Mouse (Mus musculus) lung, postnatal 25 days (tissue): ENCODE results near the gene Cdrt4.

ENCODE experiments used
- DNase-seq: peaks from one replicate; pipeline ENCODE4 v3.0.0; 2022; ENCODE audit warnings: low spot score

The Cdrt4 gene

DNA sequence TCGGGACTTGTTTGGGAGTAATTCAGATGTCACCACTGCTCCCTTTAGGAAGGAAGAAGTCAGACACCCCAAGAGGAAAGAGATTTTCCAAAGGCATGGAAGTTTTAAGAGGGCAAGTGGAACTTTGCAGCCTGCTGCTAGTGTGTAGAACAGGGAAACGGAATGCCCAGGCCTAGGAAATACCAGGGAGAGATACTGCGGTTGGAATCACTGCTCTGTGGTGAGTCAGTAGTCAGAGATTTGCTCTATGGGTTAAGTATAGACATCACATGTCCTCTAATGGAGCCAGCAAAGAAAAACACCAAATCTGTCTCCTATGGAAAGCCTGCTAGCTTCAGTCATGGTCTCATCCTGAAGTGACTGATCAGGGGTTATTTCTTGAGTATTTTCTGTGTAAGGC is 10.8 kb upstream of the Cdrt4 start:
- DNase-seq: no peak

- no peak for DNase-seq
Measured at GRCm38 (mm10) chr11:62943538-62943937, 7.5 kb upstream of the Cdrt4 start.

- no peak for DNase-seq
Measured at GRCm38 (mm10) chr11:62945514-62945913, 5.5 kb upstream of the Cdrt4 start.

DNA sequence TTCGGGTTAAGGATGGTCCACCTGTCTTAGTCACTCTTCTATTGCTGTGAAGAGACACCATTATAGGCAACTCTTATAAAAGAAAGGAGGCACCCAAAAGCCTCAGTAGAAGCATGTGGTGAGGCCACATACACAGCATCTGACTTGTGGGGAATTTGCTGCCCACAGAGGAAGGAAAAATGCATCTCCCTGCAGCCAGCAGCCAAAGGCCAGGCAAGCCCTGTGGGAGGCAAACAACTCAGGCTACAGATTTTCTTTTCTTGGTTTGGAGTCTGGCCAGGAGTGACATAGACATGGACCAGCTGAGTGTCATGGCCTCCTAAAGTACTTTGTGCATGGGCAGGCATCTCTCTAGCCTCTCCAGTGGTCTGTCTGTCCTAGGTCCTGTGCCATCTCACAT is 1.4 kb upstream of the Cdrt4 start:
- no peak for DNase-seq

DNA sequence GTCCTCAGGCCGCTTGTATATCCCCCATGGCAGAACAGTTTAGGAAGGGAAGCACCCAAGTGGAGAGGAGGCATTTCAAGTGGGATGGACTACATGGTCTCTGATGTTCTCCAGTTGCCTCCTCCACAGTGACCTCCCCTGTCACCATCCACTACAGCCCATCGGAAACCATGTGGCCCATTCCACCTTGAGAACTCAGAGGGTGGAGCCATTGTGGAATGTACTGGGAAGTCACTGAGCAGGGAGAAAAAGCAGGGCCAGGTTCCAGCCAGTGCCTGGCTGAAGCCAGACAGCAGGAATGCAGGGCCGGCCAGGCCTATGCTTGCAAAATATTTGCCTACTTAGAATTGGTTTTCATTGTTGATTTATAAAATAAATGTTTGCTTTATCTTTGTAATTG is 3.8 kb downstream of the Cdrt4 start:
- DNase-seq: peak; percentile 75

DNA sequence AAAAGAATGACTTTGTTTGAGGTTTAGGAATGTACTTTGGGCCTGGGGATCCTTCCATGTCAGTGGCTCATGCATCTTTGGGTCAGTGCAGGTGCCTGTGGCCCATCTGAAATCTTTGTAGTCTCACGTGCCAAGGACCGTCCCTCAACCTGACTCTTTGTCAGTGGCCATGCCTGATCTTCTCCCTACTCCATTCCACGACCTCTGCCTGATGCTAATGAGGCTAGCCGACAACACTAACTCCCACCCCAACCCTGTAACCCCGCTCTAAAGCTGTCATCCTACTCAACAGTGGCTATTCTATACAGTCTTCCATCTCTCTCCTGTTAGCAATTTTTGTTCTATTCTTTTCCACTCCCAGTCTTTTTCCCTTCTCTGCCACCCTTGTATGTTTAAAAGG is 4.2 kb downstream of the Cdrt4 start:
- DNase-seq: no peak

GRCm38 (mm10) chr11:62955776-62956175 is 4.8 kb downstream of the Cdrt4 start:
- DNase-seq: no peak

- no peak for DNase-seq
Measured at GRCm38 (mm10) chr11:62957626-62958180, 6.7 kb downstream of the Cdrt4 start.

GRCm38 (mm10) chr11:62963292-62963691 is 12.3 kb downstream of the Cdrt4 start:
- no peak for DNase-seq

- no peak for DNase-seq
Measured at GRCm38 (mm10) chr11:62966424-62966764, 15.4 kb downstream of the Cdrt4 start.

GRCm38 (mm10) chr11:62966765-62967633 is 16.0 kb downstream of the Cdrt4 start:
- DNase-seq: no peak

DNA sequence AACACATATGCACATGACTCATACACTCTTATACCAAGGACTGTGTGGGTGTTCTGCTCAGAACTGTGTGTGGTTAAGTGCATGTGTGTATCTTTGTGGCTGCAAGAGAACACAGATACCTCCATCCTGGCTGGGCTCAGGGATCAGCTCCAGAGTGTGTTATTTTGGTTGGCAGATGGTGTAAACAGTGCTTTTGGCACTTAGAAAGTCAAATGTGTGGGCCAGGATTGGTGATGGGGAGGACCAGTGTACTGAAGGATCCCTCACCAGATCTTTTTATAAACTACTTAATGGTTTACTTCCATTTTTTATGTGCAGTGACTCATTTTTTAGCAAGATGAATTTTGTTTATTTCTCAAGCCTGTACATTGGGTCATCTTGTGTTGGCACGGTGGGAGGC is 26.2 kb downstream of the Cdrt4 start:
- DNase-seq: no peak

DNA sequence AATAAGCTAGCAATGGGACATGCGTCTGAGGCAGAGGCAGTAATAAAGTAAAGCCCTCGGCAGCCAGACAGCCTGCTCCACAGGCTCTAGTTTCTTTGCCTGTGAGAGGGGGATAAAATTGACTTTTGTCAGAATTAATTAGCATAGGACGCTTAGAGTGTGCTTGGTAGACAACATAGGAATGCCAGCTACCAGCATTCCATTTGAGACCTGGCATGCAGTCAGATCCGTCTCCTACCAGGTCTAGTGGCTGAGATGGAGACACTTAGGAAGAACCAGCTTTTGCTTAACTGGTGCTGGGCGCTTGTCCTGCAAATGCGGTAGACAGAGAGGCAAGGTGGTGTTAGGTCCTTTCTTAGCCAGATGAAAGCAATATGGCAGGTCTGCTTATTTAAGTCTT is 27.9 kb downstream of the Cdrt4 start:
- DNase-seq: no peak

GRCm38 (mm10) chr11:62981729-62982128 is 30.7 kb downstream of the Cdrt4 start:
- no peak for DNase-seq

DNA sequence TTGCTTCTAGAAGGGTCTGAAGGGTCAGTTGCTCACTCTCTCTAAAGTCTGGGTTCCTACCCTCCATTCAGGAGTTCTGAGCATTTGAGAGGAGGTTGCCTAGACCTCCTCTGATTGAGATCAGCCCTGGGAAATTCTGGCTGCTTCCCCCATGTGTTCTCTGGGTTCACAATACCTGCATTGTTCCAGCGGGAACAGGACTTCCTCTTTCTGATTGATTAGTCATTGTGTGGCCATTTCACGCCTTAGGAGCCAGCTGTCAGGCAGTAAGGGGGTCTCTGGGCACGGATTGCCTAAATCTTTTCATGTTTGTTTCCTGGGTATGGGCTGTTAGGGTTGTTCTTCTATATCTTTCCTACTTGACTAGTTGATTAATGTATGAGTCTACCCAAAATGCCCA is 32.8 kb downstream of the Cdrt4 start:
- DNase-seq: no peak

GRCm38 (mm10) chr11:62984365-62984764 is 33.4 kb downstream of the Cdrt4 start:
- no peak for DNase-seq

DNA sequence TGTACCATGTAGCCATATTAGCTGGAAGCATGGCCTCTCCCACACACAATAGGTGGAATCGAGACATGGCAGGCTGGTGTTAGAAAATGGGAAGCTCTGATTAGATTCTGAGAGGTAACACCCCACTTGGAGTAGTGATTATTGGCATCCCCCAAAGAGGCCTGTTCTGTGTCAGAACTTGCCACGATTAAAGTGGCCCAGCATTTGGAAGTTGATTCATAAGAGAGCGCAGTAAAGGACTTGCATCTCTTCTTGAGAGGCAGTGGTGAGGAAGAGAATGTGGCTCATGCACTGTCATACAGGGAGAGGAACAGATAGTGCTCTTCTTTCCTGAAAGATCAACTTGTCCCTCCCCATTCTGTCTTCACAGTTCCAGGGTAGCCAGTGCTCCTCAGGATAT is 34.1 kb downstream of the Cdrt4 start:
- DNase-seq: no peak

- no peak for DNase-seq
Measured at GRCm38 (mm10) chr11:62986578-62986977, 35.6 kb downstream of the Cdrt4 start.

DNA sequence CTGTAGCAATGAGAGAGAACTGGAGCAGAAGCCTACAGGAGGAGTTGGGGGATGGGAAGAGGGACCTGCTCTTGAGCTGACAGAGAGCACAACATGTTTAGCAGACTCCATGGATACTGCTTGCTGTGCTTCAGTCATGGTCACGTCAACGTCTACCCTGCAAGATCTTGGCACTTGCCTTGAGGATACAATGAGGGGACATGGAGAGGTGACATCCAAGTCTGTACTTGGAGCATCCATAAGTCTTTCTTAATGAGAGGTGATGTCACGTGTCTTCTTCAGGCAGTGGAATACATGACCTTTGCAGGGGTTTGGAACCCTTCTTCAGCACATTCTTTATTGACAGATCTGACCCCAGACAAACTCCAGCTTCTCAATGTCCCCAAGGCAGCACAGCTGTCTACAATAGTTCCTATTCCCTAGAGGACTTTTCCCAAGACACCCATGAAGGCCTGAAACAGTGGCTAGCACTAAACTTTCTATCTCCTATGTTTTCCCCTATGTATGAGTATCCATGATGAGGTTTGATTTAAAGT is 39.2 kb downstream of the Cdrt4 start:
- DNase-seq: peak; percentile 36

DNA sequence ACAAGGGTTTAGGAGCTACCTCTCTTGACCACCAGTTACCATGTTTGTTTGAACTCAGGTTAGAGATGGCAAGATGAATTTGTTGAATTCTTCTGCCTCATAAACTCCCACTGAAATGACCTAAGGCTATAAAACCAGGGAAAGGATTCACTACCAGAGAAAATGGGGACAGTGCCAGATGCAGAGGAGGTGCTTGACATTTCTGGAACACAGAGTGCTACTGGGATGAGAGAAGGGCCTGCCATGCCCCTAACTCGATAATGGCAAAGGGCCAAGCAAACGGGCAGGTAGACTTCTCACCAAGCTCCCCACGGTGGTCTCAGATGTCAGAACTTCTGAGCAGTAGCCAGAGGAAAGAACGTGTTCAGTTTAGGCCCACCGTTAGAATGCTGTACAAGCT is 39.8 kb downstream of the Cdrt4 start:
- peak; percentile 43 for DNase-seq

- no peak for DNase-seq
Measured at GRCm38 (mm10) chr11:62992545-62993242, 41.7 kb downstream of the Cdrt4 start.

- no peak for DNase-seq
Measured at GRCm38 (mm10) chr11:62995066-62995754, 44.2 kb downstream of the Cdrt4 start.
